Comparison of ENCODE assay signal across 11 mouse cellular contexts in the genomic region with DNA sequence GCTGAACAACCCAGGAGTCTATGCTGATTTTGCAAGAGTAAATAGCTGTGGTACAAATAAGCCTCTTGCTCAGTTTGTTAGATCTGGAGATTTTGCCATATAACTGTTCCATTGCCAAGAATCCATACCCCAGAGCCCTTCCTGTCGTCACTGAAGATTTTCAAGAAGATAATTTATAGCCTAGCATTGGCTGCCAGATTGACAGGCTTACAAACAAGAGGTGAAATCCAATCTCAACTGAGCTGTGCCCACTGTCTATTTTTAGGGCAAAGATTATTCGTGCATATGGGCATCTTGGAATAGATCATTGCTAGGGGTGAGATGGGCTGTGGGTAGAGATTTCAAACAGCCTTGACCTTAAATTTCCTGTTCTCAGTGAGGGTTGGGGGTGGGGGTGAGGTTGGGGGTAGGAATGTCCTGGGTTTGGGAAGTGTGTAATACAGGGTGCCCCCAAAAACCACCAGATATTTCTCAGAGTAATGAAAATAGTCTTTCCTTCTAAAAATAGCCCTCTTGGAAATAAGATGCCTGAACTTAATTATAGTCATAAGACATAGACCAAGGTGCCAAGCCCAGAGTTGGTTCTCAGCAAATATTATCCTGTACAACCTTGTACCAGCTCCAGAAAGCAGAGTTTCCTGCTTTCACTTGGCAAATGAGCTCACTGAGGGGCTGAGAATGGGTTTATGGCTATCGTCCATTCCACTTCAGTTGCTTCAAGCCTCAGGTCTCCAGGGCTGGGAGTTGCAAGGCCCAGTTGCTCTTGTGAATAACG.
DNase-seq lines count a peak whose midpoint lies in the region.
"Had no signal": no experiment of that assay in that cellular context is flagged by ENCODE, and none has a peak within 500 bp of the region (broad histone marks: within the 10 kb centered on the region; RNA-seq: fewer than 3 reads in every experiment).

No protein-coding gene starts in this region.

- peak; percentile 30 to 42 for DNase-seq in gastrocnemius, adult 8-10 months (ENCODE audit: low spot score in 2 of 2)
- DNase-seq in gastrocnemius, postnatal 14 days: no peak
- peak; percentile 72 for DNase-seq in 3T3-L1 (ENCODE audit: low read depth, low spot score)
- DNase-seq in adipocyte (ENCODE audit: low spot score): peak; percentile 79
- DNase-seq in gastrocnemius, postnatal 25 days: peak; percentile 49
- no peak for DNase-seq in testis, postnatal 14 days (ENCODE audit: low spot score)
- no peak for DNase-seq in ovary, postnatal 14 days (ENCODE audit: low spot score)
- DNase-seq: adrenal gland, postnatal 14 days; cerebellum, adult 2 months; heart, postnatal 4 days; midbrain, embryonic 14.5 days had no signal

- intact Hi-C loops in gastrocnemius, postnatal 14 days (cut with DNase I; ENCODE audit: low total_unique reads): no loop called here

Comparison
In these comparisons a context has a peak if more than half of its experiments do, and no peak if none do; other contexts are left out.
1. DNase-seq: peak in gastrocnemius, adult 8-10 months (2 of 2), 3T3-L1 (single experiment), adipocyte (single experiment) and gastrocnemius, postnatal 25 days (single experiment); none in gastrocnemius, postnatal 14 days (single experiment), testis, postnatal 14 days (single experiment) and ovary, postnatal 14 days (single experiment).